Mouse (Mus musculus): ENCODE results near the gene Sel1l2. TPM values are rescaled to one million over a fixed set of nuclear protein-coding genes. Genes with fewer than 3 reads are reported as not detected.

The Sel1l2 gene
- polyA plus RNA-seq, 1 experiment from 2014 or later: not detected

- no peak overlapping the region for H3K4me2 ChIP-seq (ENCODE audit: low read depth, low read length)
- H3K36me3 ChIP-seq (ENCODE audit: control insufficient read depth, insufficient read depth, low read length): no peaks in the 10 kb centered on the region
- H3K9me3 ChIP-seq (replicated peaks; ENCODE audit: control insufficient read depth, low read length): no peaks in the 10 kb centered on the region
- whole genome bisulfite sequencing: 50% methylated on average over 6 of the region's 6 CpGs
- H3K4me1 ChIP-seq (ENCODE audit: control insufficient read depth, insufficient read depth, low read length): no peaks in the 10 kb centered on the region
- H3K27me3 ChIP-seq (ENCODE audit: control insufficient read depth, insufficient read depth, low read length): no peaks in the 10 kb centered on the region
- no peak overlapping the region for H3K27ac ChIP-seq (ENCODE audit: low read length)
- H3K4me3 ChIP-seq (replicated peaks; ENCODE audit: low read length): no peak overlapping the region
- H3K9ac ChIP-seq (ENCODE audit: low read length): no peak overlapping the region
- ATAC-seq (ENCODE audit: insufficient read depth, low FRiP score): no peak
Observed at GRCm38 (mm10) chr2:140237245-140237644, 152.3 kb downstream of the Sel1l2 start.

GRCm38 (mm10) chr2:140230295-140230694 is 159.2 kb downstream of the Sel1l2 start:
- 77% methylated on average over 1 of the region's 1 CpGs for WGBS

DNA sequence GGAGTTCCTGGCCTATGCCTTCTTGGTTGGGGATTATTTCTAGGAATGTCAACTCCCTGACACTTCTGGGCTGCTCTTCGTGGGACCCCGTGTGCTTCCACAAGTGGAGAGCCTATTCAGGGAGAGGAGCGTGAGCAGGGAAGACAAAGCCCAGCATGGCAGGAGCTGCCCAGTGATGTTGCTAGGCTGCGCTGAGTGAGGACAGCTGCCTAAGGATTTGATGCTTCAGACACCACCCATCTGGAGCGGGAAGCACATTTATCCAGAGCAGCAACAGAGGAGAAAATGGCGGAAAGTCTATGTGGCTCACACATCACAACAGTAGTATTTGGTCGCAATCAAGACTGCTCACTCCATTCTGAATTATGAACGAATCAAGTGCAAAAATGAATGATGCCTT is 169.2 kb downstream of the Sel1l2 start:
- Histone ChIP-seq H3K9ac (ENCODE audit: low read length) (no peak overlapping the region), H3K27me3 (ENCODE audit: control insufficient read depth, insufficient read depth, low read length) (no peaks in the 10 kb centered on the region), H3K4me2 (ENCODE audit: low read depth, low read length) (no peak overlapping the region), H3K36me3 (ENCODE audit: control insufficient read depth, insufficient read depth, low read length) (no peaks in the 10 kb centered on the region), H3K9me3 (replicated peaks; ENCODE audit: control insufficient read depth, low read length) (no peaks in the 10 kb centered on the region), H3K4me3 (replicated peaks; ENCODE audit: low read length) (no peak overlapping the region), H3K27ac (ENCODE audit: low read length) (no peak overlapping the region), H3K4me1 (ENCODE audit: control insufficient read depth, insufficient read depth, low read length) (no peaks in the 10 kb centered on the region)
- WGBS: 72% methylated on average over 8 of the region's 8 CpGs
- no peak for ATAC-seq (ENCODE audit: insufficient read depth, low FRiP score)

More at GRCm38 (mm10) chr2:140230295-140230694, 159.2 kb downstream of the Sel1l2 start:
- Histone ChIP-seq H3K27me3 (ENCODE audit: control insufficient read depth, insufficient read depth, low read length) (no peaks in the 10 kb centered on the region), H3K36me3 (ENCODE audit: control insufficient read depth, insufficient read depth, low read length) (no peaks in the 10 kb centered on the region), H3K4me2 (ENCODE audit: low read depth, low read length) (no peak overlapping the region), H3K9me3 (replicated peaks; ENCODE audit: control insufficient read depth, low read length) (no peaks in the 10 kb centered on the region), H3K27ac (ENCODE audit: low read length) (no peak overlapping the region), H3K4me3 (replicated peaks; ENCODE audit: low read length) (no peak overlapping the region), H3K4me1 (ENCODE audit: control insufficient read depth, insufficient read depth, low read length) (no peaks in the 10 kb centered on the region), H3K9ac (ENCODE audit: low read length) (no peak overlapping the region)
- no peak for ATAC-seq (ENCODE audit: insufficient read depth, low FRiP score)

- 72% methylated on average over 1 of the region's 1 CpGs for WGBS
Observed at GRCm38 (mm10) chr2:140215965-140216364, 173.5 kb downstream of the Sel1l2 start.

DNA sequence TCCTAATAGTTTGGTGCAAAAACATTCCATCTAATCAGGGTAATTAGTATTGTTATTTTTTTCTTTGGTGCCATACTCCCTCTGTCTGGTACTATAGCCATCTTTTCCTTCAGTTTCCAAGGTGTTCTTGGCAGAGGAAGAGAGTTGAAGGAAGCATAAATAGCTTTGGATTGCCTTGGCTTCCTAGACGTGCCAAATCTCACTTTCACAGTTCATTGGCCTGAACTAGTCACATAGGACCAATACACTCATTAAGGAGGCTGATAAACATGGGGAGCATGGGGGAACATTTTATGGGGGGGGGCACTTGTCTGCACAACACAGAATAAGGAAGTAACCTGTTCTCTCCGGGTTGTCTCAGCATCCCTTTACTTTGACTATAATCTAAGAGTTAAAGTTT is 174.1 kb downstream of the Sel1l2 start:
- no peaks in the 10 kb centered on the region for H3K27me3 ChIP-seq (ENCODE audit: control insufficient read depth, insufficient read depth, low read length)
- no peaks in the 10 kb centered on the region for H3K4me1 ChIP-seq (ENCODE audit: control insufficient read depth, insufficient read depth, low read length)
- WGBS: 67% methylated on average over 2 of the region's 2 CpGs
- ATAC-seq (ENCODE audit: insufficient read depth, low FRiP score): no peak
- no peak overlapping the region for H3K4me3 ChIP-seq (replicated peaks; ENCODE audit: low read length)
- no peak overlapping the region for H3K27ac ChIP-seq (ENCODE audit: low read length)
- H3K9ac ChIP-seq (ENCODE audit: low read length): no peak overlapping the region
- H3K4me2 ChIP-seq (ENCODE audit: low read depth, low read length): no peak overlapping the region
- H3K36me3 ChIP-seq (ENCODE audit: control insufficient read depth, insufficient read depth, low read length): no peaks in the 10 kb centered on the region
- H3K9me3 ChIP-seq (replicated peaks; ENCODE audit: control insufficient read depth, low read length): no peaks in the 10 kb centered on the region

More at GRCm38 (mm10) chr2:140215965-140216364, 173.5 kb downstream of the Sel1l2 start:
- Histone ChIP-seq H3K36me3 (ENCODE audit: control insufficient read depth, insufficient read depth, low read length) (no peaks in the 10 kb centered on the region), H3K4me3 (replicated peaks; ENCODE audit: low read length) (no peak overlapping the region), H3K9ac (ENCODE audit: low read length) (no peak overlapping the region), H3K9me3 (replicated peaks; ENCODE audit: control insufficient read depth, low read length) (no peaks in the 10 kb centered on the region), H3K4me1 (ENCODE audit: control insufficient read depth, insufficient read depth, low read length) (no peaks in the 10 kb centered on the region), H3K27ac (ENCODE audit: low read length) (no peak overlapping the region), H3K4me2 (ENCODE audit: low read depth, low read length) (no peak overlapping the region), H3K27me3 (ENCODE audit: control insufficient read depth, insufficient read depth, low read length) (no peaks in the 10 kb centered on the region)
- no peak for ATAC-seq (ENCODE audit: insufficient read depth, low FRiP score)

- Histone ChIP-seq H3K4me2 (ENCODE audit: low read depth, low read length) (no peak overlapping the region), H3K36me3 (ENCODE audit: control insufficient read depth, insufficient read depth, low read length) (no peaks in the 10 kb centered on the region), H3K9me3 (replicated peaks; ENCODE audit: control insufficient read depth, low read length) (no peaks in the 10 kb centered on the region), H3K27ac (ENCODE audit: low read length) (no peak overlapping the region), H3K27me3 (ENCODE audit: control insufficient read depth, insufficient read depth, low read length) (no peaks in the 10 kb centered on the region), H3K9ac (ENCODE audit: low read length) (no peak overlapping the region), H3K4me3 (replicated peaks; ENCODE audit: low read length) (no peak overlapping the region), H3K4me1 (ENCODE audit: control insufficient read depth, insufficient read depth, low read length) (no peaks in the 10 kb centered on the region)
- WGBS: 86% methylated on average over 4 of the region's 4 CpGs
- ATAC-seq (ENCODE audit: insufficient read depth, low FRiP score): no peak
Observed at GRCm38 (mm10) chr2:140214519-140215027, 174.9 kb downstream of the Sel1l2 start.

DNA sequence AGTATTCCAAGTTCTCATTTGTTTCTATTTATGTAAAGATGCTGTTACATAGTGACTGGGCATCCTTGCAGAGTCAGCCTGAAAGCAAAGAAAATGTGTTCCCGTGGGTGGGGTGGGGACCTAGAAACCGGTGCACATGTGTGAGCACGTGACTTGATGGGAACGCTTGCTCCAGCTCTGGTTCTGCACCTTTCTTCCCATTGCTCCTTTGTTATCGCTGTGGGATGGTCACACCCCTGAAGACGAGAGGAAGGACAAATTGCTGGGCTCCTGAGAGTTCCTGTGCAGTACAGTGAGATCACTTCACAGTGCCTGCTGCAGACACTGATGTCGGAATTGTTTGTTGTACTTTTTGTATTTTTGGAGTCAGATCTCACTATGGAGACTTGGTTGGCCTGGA is 185.8 kb downstream of the Sel1l2 start:
- WGBS: 92% methylated on average over 7 of the region's 7 CpGs
- no peaks in the 10 kb centered on the region; the same call in 1 of the 2 replicates for H3K9me3 ChIP-seq (replicated peaks; ENCODE audit: control insufficient read depth, low read length)

GRCm38 (mm10) chr2:140202573-140202972 is 186.9 kb downstream of the Sel1l2 start:
- H3K4me2 ChIP-seq (ENCODE audit: low read depth, low read length): no peak overlapping the region
- no peak for ATAC-seq (ENCODE audit: insufficient read depth, low FRiP score)
- no peaks in the 10 kb centered on the region for H3K27me3 ChIP-seq (ENCODE audit: control insufficient read depth, insufficient read depth, low read length)
- no peaks in the 10 kb centered on the region for H3K4me1 ChIP-seq (ENCODE audit: control insufficient read depth, insufficient read depth, low read length)
- H3K36me3 ChIP-seq (ENCODE audit: control insufficient read depth, insufficient read depth, low read length): 0 out of 2 replicates have a peak, but pooled peaks cover 2% of the 10 kb centered on the region
- no peak overlapping the region for H3K27ac ChIP-seq (ENCODE audit: low read length)
- H3K9ac ChIP-seq (ENCODE audit: low read length): no peak overlapping the region
- H3K4me3 ChIP-seq (replicated peaks; ENCODE audit: low read length): no peak overlapping the region
- no peaks in the 10 kb centered on the region for H3K9me3 ChIP-seq (replicated peaks; ENCODE audit: control insufficient read depth, low read length)
- 86% methylated on average over 5 of the region's 5 CpGs for WGBS

More for the DNA sequence above, 185.8 kb downstream of the Sel1l2 start:
- no peaks in the 10 kb centered on the region for H3K27me3 ChIP-seq (ENCODE audit: control insufficient read depth, insufficient read depth, low read length)
- no peak overlapping the region for H3K4me2 ChIP-seq (ENCODE audit: low read depth, low read length)
- no peak overlapping the region for H3K9ac ChIP-seq (ENCODE audit: low read length)
- ATAC-seq (ENCODE audit: insufficient read depth, low FRiP score): no peak
- no peaks in the 10 kb centered on the region for H3K4me1 ChIP-seq (ENCODE audit: control insufficient read depth, insufficient read depth, low read length)
- H3K4me3 ChIP-seq (replicated peaks; ENCODE audit: low read length): no peak overlapping the region
- no peak overlapping the region for H3K27ac ChIP-seq (ENCODE audit: low read length)
- H3K36me3 ChIP-seq (ENCODE audit: control insufficient read depth, insufficient read depth, low read length): 0 out of 2 replicates have a peak, but pooled peaks cover 2% of the 10 kb centered on the region

GRCm38 (mm10) chr2:140200713-140201112 is 188.8 kb downstream of the Sel1l2 start:
- WGBS: 76% methylated on average over 2 of the region's 2 CpGs
- no peak overlapping the region for H3K4me3 ChIP-seq (replicated peaks; ENCODE audit: low read length)
- ATAC-seq (ENCODE audit: insufficient read depth, low FRiP score): no peak
- no peaks in the 10 kb centered on the region for H3K27me3 ChIP-seq (ENCODE audit: control insufficient read depth, insufficient read depth, low read length)
- 0 out of 2 replicates have a peak, but pooled peaks cover 2% of the 10 kb centered on the region for H3K36me3 ChIP-seq (ENCODE audit: control insufficient read depth, insufficient read depth, low read length)
- H3K9ac ChIP-seq (ENCODE audit: low read length): no peak overlapping the region
- no peak overlapping the region for H3K4me2 ChIP-seq (ENCODE audit: low read depth, low read length)
- H3K9me3 ChIP-seq (replicated peaks; ENCODE audit: control insufficient read depth, low read length): no peaks in the 10 kb centered on the region
- H3K4me1 ChIP-seq (ENCODE audit: control insufficient read depth, insufficient read depth, low read length): no peaks in the 10 kb centered on the region
- H3K27ac ChIP-seq (ENCODE audit: low read length): no peak overlapping the region

Data from stomach, embryonic 16.5 days (tissue).